Mouse (Mus musculus) limb, embryonic 12.5 days (tissue): ENCODE measurements at regions not wholly inside any gene's neighbourhood (a gene's known extent, or its start where the extent isn't known, plus 50 kb on each side); places are given as distances from the start of the nearest gene placed in this dataset.

Experiments
- ATAC-seq: fragments of 200-750 bp; cut with Nextera tagmentation; 2 replicates; pipeline ENCODE4 v1.8.0; 2017; ENCODE audit warnings: low read depth, moderate TSS enrichment; ENCODE audit not compliant: insufficient number of reproducible peaks, insufficient read depth, low FRiP score, low TSS enrichment
- H3K27ac ChIP-seq: fragments of 300-500 bp; sonication (generic); 2 replicates; pipeline ENCODE4 v1.5.1; 2016; ENCODE audit warnings: mild to moderate bottlenecking, moderate library complexity
- H3K27me3 ChIP-seq: fragments of 300-500 bp; sonication (generic); 2 replicates; pipeline ENCODE4 v1.6.1; 2016; ENCODE audit warnings: mild to moderate bottlenecking, moderate library complexity
- H3K36me3 ChIP-seq: fragments of 300-500 bp; sonication (generic); 2 replicates; pipeline ENCODE4 v1.6.1; 2016; ENCODE audit warnings: mild to moderate bottlenecking, moderate library complexity
- H3K4me1 ChIP-seq: fragments of 300-500 bp; sonication (generic); replicated peaks from 2 replicates; pipeline ENCODE4 v1.6.1; 2016
- H3K4me2 ChIP-seq: fragments of 300-500 bp; sonication (generic); 2 replicates; pipeline ENCODE4 v1.6.1; 2016; ENCODE audit warnings: mild to moderate bottlenecking, moderate library complexity
- H3K4me3 ChIP-seq: fragments of 300-500 bp; sonication (generic); replicated peaks from 2 replicates; pipeline ENCODE4 v1.5.1; 2016; ENCODE audit warnings: mild to moderate bottlenecking
- H3K9ac ChIP-seq: fragments of 300-500 bp; sonication (generic); replicated peaks from 2 replicates; pipeline ENCODE4 v1.6.1; 2016; ENCODE audit warnings: mild to moderate bottlenecking, moderate library complexity
- H3K9me3 ChIP-seq: fragments of 300-500 bp; sonication (generic); 2 replicates; pipeline ENCODE4 v1.6.1; 2016; ENCODE audit warnings: mild to moderate bottlenecking, moderate library complexity
- WGBS: fragments of 180-500 bp; shearing (Covaris S2); methylation state at CpG from one replicate; pipeline ENCODE4 v1.1.7; 2016; 5-methylcytosine and 5-hydroxymethylcytosine counted together

GRCm38 (mm10) chr2:167847281-167848077, 84.4 kb upstream of the Ptpn1 start:
- Histone ChIP-seq H3K4me3 (no peak overlapping the region), H3K9me3 (no peaks in the 10 kb centered on the region), H3K27ac (no peak overlapping the region), H3K9ac (no peak overlapping the region), H3K36me3 (no peaks in the 10 kb centered on the region), H3K27me3 (no peaks in the 10 kb centered on the region), H3K4me2 (no peak overlapping the region), H3K4me1 (peaks cover 21% of the 10 kb centered on the region)
- 80% methylated on average over 12 of the region's 12 CpGs for WGBS
- no peak for ATAC-seq

- 94% methylated on average over 5 of the region's 5 CpGs for WGBS
- H3K9me3 ChIP-seq: no peaks in the 10 kb centered on the region
- no peak overlapping the region for H3K9ac ChIP-seq
- no peak for ATAC-seq
- no peak overlapping the region for H3K27ac ChIP-seq
- peaks cover 11% of the 10 kb centered on the region for H3K4me1 ChIP-seq
- no peaks in the 10 kb centered on the region for H3K36me3 ChIP-seq
- no peaks in the 10 kb centered on the region for H3K27me3 ChIP-seq
- no peak overlapping the region for H3K4me3 ChIP-seq
- H3K4me2 ChIP-seq: no peak overlapping the region
Measured at GRCm38 (mm10) chr2:167845370-167845769, 86.5 kb upstream of the Ptpn1 start.

- no peaks in the 10 kb centered on the region for H3K27me3 ChIP-seq
- no peak overlapping the region for H3K4me2 ChIP-seq
- no peak overlapping the region for H3K4me3 ChIP-seq
- 77% methylated on average over 7 of the region's 7 CpGs for WGBS
- no peak overlapping the region for H3K9ac ChIP-seq
- 0 out of 2 replicates have a peak, but pooled peaks cover 6% of the 10 kb centered on the region for H3K4me1 ChIP-seq
- H3K36me3 ChIP-seq: no peaks in the 10 kb centered on the region
- no peak for ATAC-seq
- H3K9me3 ChIP-seq: no peaks in the 10 kb centered on the region
- no peak overlapping the region for H3K27ac ChIP-seq
Measured at GRCm38 (mm10) chr2:167844556-167844955, 87.3 kb upstream of the Ptpn1 start.

DNA sequence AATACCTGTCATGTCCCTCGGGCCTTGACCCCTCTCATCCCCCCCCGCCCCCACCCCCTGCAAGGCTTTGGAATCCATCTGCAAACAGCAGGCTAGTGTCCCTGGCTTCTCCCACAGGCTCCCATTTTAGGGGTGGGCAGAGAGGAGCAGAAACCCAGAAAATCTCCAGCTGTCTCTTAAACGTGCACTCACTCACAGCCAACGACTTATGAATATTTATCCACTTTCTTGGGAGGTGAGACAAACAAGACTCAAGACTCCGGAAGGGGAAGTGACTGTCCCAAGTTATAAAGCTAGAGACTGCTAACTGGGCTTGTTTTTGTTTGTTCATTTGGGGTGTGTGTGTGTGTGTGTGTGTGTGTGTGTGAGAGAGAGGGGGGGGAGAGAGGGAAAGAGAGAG, 87.9 kb upstream of the Ptpn1 start:
- Histone ChIP-seq H3K4me1 (0 out of 2 replicates have a peak, but pooled peaks cover 6% of the 10 kb centered on the region), H3K27me3 (no peaks in the 10 kb centered on the region)
- no peak for ATAC-seq

GRCm38 (mm10) chr2:167842993-167843392, 88.9 kb upstream of the Ptpn1 start:
- no peaks in the 10 kb centered on the region for H3K27me3 ChIP-seq
- 0 out of 2 replicates have a peak, but pooled peaks cover 6% of the 10 kb centered on the region for H3K4me1 ChIP-seq
- H3K36me3 ChIP-seq: no peaks in the 10 kb centered on the region
- H3K4me3 ChIP-seq: no peak overlapping the region
- no peaks in the 10 kb centered on the region for H3K9me3 ChIP-seq
- no peak overlapping the region for H3K27ac ChIP-seq
- 85% methylated on average over 2 of the region's 2 CpGs for WGBS
- no peak overlapping the region for H3K4me2 ChIP-seq
- no peak for ATAC-seq
- H3K9ac ChIP-seq: no peak overlapping the region

More for the DNA sequence above, 87.9 kb upstream of the Ptpn1 start:
- H3K9me3 ChIP-seq: no peaks in the 10 kb centered on the region
- no peak overlapping the region for H3K27ac ChIP-seq
- no peak overlapping the region for H3K9ac ChIP-seq
- H3K4me2 ChIP-seq: no peak overlapping the region
- no peaks in the 10 kb centered on the region for H3K36me3 ChIP-seq
- H3K4me3 ChIP-seq: no peak overlapping the region
- 79% methylated on average over 5 of the region's 5 CpGs for WGBS

GRCm38 (mm10) chr2:167842473-167842872, 89.4 kb upstream of the Ptpn1 start:
- 71% methylated on average over 1 of the region's 1 CpGs for WGBS
- no peak overlapping the region for H3K27ac ChIP-seq

DNA sequence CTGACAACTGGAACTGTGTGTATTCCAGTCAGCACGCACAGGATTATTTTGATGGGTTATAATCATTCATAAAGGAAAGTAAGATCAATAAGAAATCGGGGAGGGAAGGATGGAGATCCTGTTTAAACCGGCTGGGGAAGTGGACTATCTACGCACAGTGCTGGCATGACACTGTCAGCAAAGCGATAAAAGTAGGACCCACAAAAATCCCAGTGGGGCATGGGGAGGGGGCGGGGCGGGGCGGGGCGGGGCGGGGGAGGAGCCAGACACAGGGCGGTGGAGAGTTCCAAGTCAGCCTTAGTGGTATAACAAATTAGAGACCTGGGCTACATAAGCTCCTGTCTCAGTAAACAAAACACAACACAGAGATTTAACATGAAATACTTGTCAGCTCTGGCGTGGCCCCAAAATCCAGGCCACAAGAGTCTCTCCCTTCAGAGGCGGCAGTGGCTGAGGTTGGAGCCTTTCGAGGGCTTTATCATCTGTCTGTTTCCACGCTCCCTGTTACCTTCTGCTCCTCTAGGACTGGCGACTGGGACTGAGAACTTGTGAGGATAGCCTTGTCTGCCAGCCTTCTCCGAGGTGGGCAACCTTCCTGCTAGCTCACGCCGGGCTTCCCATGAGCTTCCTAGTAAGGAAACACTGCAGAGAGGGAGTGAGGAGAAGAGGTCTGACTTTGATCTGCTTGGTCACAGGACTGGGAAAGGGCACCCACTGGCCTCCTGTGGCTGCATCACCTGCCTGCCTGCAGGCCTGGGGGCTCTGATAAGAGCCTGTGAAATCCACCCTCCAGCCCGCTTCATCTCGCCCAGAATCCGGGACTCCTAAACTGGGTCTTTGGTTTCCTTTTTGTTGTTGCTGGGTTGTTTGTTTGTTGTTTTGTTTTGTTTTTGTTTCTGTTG, 90.3 kb upstream of the Ptpn1 start:
- Histone ChIP-seq H3K9me3 (no peaks in the 10 kb centered on the region), H3K9ac (no peak overlapping the region; the same call in 1 of the 2 replicates), H3K4me2 (no peak overlapping the region), H3K36me3 (no peaks in the 10 kb centered on the region), H3K27ac (no peak overlapping the region), H3K27me3 (no peaks in the 10 kb centered on the region), H3K4me3 (no peak overlapping the region), H3K4me1 (0 out of 2 replicates have a peak, but pooled peaks cover 6% of the 10 kb centered on the region)
- WGBS: 37% methylated on average over 22 of the region's 22 CpGs
- no peak for ATAC-seq

More at GRCm38 (mm10) chr2:167842473-167842872, 89.4 kb upstream of the Ptpn1 start:
- ATAC-seq: no peak
- H3K36me3 ChIP-seq: no peaks in the 10 kb centered on the region
- no peak overlapping the region for H3K4me3 ChIP-seq
- H3K4me2 ChIP-seq: no peak overlapping the region
- no peaks in the 10 kb centered on the region for H3K27me3 ChIP-seq
- no peaks in the 10 kb centered on the region for H3K9me3 ChIP-seq
- 0 out of 2 replicates have a peak, but pooled peaks cover 6% of the 10 kb centered on the region for H3K4me1 ChIP-seq
- H3K9ac ChIP-seq: no peak overlapping the region

GRCm38 (mm10) chr2:167840344-167840743, 91.5 kb upstream of the Ptpn1 start:
- no peak overlapping the region for H3K27ac ChIP-seq
- no peak overlapping the region for H3K9ac ChIP-seq
- H3K4me3 ChIP-seq: no peak overlapping the region
- H3K36me3 ChIP-seq: no peaks in the 10 kb centered on the region
- no peak for ATAC-seq
- WGBS: 92% methylated on average over 9 of the region's 9 CpGs
- 0 out of 2 replicates have a peak, but pooled peaks cover 6% of the 10 kb centered on the region for H3K4me1 ChIP-seq
- H3K4me2 ChIP-seq: no peak overlapping the region
- H3K27me3 ChIP-seq: no peaks in the 10 kb centered on the region
- no peaks in the 10 kb centered on the region for H3K9me3 ChIP-seq

DNA sequence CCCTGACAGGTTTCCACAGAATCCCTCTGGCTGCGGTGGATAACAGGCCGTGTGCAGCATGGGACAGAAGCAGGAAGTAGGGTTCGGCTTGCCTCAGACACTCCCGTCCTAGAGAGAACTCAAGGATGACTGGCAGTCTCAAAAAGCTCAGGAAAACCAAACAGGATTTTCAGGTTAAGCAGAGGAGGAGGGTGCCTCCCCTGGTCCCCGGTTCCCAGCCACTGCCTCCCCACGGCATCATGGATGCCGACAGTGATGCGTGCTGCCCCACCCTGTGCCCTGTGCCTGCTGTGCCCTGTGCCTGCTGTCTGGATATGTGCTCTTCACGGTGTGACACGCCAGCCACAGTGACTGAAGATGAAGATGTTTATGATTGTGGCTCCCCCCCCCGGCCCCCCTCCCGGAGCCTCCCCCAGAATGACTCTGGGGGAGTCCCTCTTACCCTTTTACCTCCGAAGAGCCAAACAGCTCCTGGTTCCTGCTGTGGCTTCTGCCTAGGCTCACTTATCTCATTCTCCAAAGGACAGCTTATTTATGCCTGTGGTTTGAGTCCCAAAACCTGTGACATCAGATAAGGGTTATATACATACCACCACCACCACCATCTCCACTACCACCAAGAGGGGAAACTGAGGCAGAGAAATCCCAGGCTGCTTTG, 92.4 kb upstream of the Ptpn1 start:
- no peak overlapping the region for H3K27ac ChIP-seq
- WGBS: 75% methylated on average over 13 of the region's 13 CpGs
- H3K4me1 ChIP-seq: 0 out of 2 replicates have a peak, but pooled peaks cover 7% of the 10 kb centered on the region
- no peaks in the 10 kb centered on the region for H3K9me3 ChIP-seq
- H3K36me3 ChIP-seq: no peaks in the 10 kb centered on the region
- no peak overlapping the region for H3K9ac ChIP-seq
- no peak overlapping the region for H3K4me3 ChIP-seq
- H3K27me3 ChIP-seq: no peaks in the 10 kb centered on the region; the same call in 1 of the 2 replicates
- no peak overlapping the region for H3K4me2 ChIP-seq
- no peak for ATAC-seq

DNA sequence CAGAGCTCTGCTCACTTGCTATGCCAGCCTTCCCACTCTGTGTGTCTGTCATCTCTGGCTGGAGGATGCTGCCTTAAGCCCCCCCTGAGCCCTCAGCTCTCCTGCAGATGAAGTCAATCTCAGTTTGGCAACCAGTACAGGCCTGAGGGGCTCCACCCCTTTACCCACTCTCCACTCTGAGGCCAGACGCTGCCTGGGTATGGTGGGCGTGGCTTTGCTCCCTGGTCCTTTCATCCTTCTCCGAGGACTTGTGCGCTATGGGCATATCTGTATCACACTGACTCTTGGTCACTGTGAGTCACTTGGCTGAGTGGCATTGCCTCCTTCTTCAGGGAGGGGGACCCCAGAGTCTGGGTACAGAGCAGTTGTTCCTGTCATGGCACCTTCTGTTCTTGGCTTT, 94.3 kb upstream of the Ptpn1 start:
- Histone ChIP-seq H3K36me3 (no peaks in the 10 kb centered on the region), H3K27me3 (no peaks in the 10 kb centered on the region; the same call in 1 of the 2 replicates), H3K4me3 (no peak overlapping the region), H3K4me1 (peaks cover 21% of the 10 kb centered on the region), H3K27ac (no peak overlapping the region), H3K9ac (no peak overlapping the region), H3K9me3 (no peaks in the 10 kb centered on the region), H3K4me2 (no peak overlapping the region)
- no peak for ATAC-seq
- WGBS: 41% methylated on average over 4 of the region's 4 CpGs

DNA sequence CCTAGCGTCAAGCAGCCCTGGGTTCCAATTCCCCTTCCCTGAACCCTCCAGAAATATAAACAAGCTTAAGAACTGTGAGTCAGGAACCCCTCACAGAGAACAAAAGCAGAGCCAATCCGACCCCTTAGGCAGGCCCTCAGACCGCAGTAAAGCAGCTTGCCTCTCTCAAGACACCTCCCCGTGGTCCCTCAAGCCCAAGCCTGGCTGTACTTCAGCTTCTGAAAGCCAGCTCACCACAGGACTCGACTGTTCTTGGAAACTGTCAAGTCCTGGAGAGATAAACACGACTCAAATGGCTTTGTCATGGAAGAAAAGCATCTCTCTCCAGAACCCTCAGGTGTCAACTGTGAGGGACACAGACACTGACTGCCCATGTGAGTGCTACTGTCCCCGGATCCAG, 95.2 kb upstream of the Ptpn1 start:
- Histone ChIP-seq H3K27ac (no peak overlapping the region), H3K4me2 (no peak overlapping the region), H3K27me3 (no peaks in the 10 kb centered on the region; the same call in 1 of the 2 replicates), H3K9ac (no peak overlapping the region; the same call in 1 of the 2 replicates), H3K9me3 (no peaks in the 10 kb centered on the region), H3K4me3 (no peak overlapping the region), H3K36me3 (no peaks in the 10 kb centered on the region), H3K4me1 (peaks cover 16% of the 10 kb centered on the region)
- WGBS: 46% methylated on average over 7 of the region's 7 CpGs
- no peak for ATAC-seq
